Mouse (Mus musculus) neural tube, embryonic 13.5 days (tissue): ENCODE measurements around the gene Gria3. TPM values are rescaled to one million over a fixed set of nuclear protein-coding genes. Genes with fewer than 3 reads are reported as not detected.

Experiments
- ATAC-seq: fragments of 200-750 bp; cut with Nextera tagmentation; 2 replicates; pipeline ENCODE4 v1.8.0; 2017; ENCODE audit warnings: low read depth, mild to moderate bottlenecking, moderate TSS enrichment, moderate library complexity
- H3K27ac ChIP-seq: fragments of 300-500 bp; sonication (generic); replicated peaks from 2 replicates; pipeline ENCODE4 v1.5.1; 2015; ENCODE audit warnings: moderate library complexity, mild to moderate bottlenecking, inconsistent platforms
- H3K27me3 ChIP-seq: fragments of 300-500 bp; sonication (generic); 2 replicates; pipeline ENCODE4 v1.6.1; 2015; ENCODE audit warnings: mild to moderate bottlenecking, inconsistent platforms
- H3K36me3 ChIP-seq: fragments of 300-500 bp; sonication (generic); 2 replicates; pipeline ENCODE4 v1.6.1; 2015; ENCODE audit warnings: mild to moderate bottlenecking, inconsistent platforms
- H3K4me1 ChIP-seq: fragments of 300-500 bp; sonication (generic); replicated peaks from 2 replicates; pipeline ENCODE4 v1.6.1; 2015; ENCODE audit warnings: inconsistent platforms
- H3K4me2 ChIP-seq: fragments of 300-500 bp; sonication (generic); 2 replicates; pipeline ENCODE4 v1.6.1; 2015; ENCODE audit warnings: inconsistent platforms, mild to moderate bottlenecking, moderate library complexity
- H3K4me3 ChIP-seq: fragments of 300-500 bp; sonication (generic); 2 replicates; pipeline ENCODE4 v1.5.1; 2015; ENCODE audit warnings: mild to moderate bottlenecking, inconsistent platforms
- H3K9ac ChIP-seq: fragments of 300-500 bp; sonication (generic); 2 replicates; pipeline ENCODE4 v1.6.1; 2015; ENCODE audit warnings: moderate library complexity, mild to moderate bottlenecking, inconsistent platforms
- H3K9me3 ChIP-seq: fragments of 300-500 bp; sonication (generic); 2 replicates; pipeline ENCODE4 v1.6.1; 2016; ENCODE audit warnings: inconsistent platforms
- WGBS: fragments of 180-500 bp; shearing (Covaris S2); methylation state at CpG from one replicate; pipeline ENCODE4 v1.1.7; 2015; 5-methylcytosine and 5-hydroxymethylcytosine counted together
- polyA plus RNA-seq: library from polyadenylated mRNA; unstranded; fragments of >200 nt; fragmentation: Nextera tagmentation; extraction: Ambion mirVana; gene quantifications from 2 replicates; pipeline ENCODE4 v1.2.1, GENCODE M21; 2015

Gria3 gene
- polyA plus RNA-seq, 1 experiment from 2014 or later: 9.0 TPM

DNA sequence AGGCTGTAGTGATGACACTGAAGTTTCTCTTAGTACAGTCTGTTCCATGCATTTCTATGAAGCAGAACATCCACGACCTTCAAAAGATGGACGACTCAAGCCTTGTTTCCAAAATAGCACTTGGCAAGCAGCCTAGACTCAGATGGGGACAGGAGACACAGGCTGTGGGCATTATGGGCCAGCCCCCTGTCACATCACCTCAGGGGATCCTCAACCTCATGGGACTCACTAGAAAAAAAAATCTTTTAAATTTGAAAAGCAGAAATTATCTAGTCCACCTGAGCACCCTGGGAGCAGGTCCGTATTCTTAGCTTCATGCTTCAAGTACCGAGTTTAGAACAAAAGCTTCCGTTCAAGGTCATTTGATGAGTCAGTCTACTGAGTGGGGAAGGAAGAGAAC lies 38.2 kb downstream of the Gria3 start:
- Histone ChIP-seq H3K4me2 (no peak overlapping the region), H3K36me3 (no peaks in the 10 kb centered on the region), H3K9me3 (no peaks in the 10 kb centered on the region), H3K4me1 (no peaks in the 10 kb centered on the region), H3K9ac (no peak overlapping the region), H3K4me3 (no peak overlapping the region), H3K27me3 (no peaks in the 10 kb centered on the region), H3K27ac (no peak overlapping the region)
- 83% methylated on average over 5 of the region's 5 CpGs for WGBS
- ATAC-seq: no peak

DNA sequence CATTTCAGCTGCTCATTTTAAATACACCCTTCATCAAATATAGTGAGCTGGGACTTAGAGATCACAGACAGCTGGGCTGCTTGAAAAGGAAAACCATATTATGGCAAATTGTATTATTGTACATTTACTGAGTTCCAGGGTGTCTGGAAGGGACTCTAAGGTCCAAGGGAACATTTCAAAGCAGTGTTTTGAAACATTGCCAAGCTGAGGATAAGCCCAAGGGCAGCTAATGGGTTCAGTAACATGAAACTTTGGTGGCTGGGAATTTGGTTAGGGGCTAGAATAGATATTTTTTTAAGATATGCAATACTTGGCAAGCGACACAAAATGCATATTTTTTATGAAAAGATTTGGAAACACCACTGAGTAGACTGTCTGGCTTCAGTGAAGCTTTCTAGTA lies 48.2 kb downstream of the Gria3 start:
- H3K27ac ChIP-seq: no peak overlapping the region
- H3K4me1 ChIP-seq: no peaks in the 10 kb centered on the region
- no peaks in the 10 kb centered on the region for H3K9me3 ChIP-seq
- H3K27me3 ChIP-seq: no peaks in the 10 kb centered on the region
- ATAC-seq: no peak
- 83% methylated on average over 1 of the region's 1 CpGs for WGBS
- no peak overlapping the region for H3K4me3 ChIP-seq
- H3K36me3 ChIP-seq: no peaks in the 10 kb centered on the region
- H3K4me2 ChIP-seq: no peak overlapping the region
- no peak overlapping the region for H3K9ac ChIP-seq

DNA sequence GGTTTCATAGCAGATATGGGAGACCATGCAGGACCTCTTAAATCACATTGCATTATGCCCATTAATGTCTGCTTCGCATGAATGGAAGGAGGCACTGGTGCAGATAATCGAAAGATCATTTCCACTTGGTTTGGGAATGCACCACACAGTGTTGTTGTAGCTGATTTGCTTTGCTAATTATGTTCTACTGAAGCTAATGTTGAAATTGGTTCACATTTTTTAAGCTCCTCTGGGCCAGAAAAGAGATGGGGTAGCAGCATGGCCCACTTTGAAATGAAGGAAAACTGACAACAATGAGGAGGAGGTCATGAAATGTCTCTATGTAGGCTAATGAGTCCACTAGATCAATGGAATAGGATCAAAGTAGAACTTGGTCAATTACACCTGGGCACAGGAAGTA lies 76.8 kb downstream of the Gria3 start:
- Histone ChIP-seq H3K27ac (no peak overlapping the region), H3K9ac (no peak overlapping the region), H3K4me2 (no peak overlapping the region), H3K4me3 (no peak overlapping the region), H3K4me1 (no peaks in the 10 kb centered on the region), H3K36me3 (no peaks in the 10 kb centered on the region), H3K27me3 (no peaks in the 10 kb centered on the region), H3K9me3 (no peaks in the 10 kb centered on the region)
- 65% methylated on average over 2 of the region's 2 CpGs for WGBS
- no peak for ATAC-seq

DNA sequence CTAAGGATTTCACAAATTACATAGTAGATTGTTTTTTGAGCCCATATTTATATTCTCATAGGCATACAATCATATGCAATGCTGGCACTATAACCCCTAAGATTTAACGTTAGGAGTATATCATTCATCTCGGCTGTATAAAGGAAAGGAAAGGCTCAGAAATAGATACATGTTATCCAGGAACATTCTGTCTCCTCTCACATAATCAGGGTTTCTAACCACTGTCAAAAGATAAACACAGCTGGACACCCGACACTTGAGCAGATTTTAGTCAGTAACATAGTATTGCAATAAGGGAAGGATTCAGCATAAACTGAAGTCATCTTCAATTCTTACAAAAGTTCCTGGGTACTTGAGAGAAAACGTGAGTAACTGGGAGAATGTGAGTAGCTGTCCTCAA lies 95.9 kb downstream of the Gria3 start:
- ATAC-seq: no peak
- no peaks in the 10 kb centered on the region for H3K36me3 ChIP-seq
- H3K9me3 ChIP-seq: no peaks in the 10 kb centered on the region
- no peak overlapping the region for H3K9ac ChIP-seq
- H3K27me3 ChIP-seq: no peaks in the 10 kb centered on the region
- no peaks in the 10 kb centered on the region for H3K4me1 ChIP-seq
- H3K4me2 ChIP-seq: no peak overlapping the region
- no peak overlapping the region for H3K27ac ChIP-seq
- H3K4me3 ChIP-seq: no peak overlapping the region
- WGBS: 88% methylated on average over 4 of the region's 4 CpGs

DNA sequence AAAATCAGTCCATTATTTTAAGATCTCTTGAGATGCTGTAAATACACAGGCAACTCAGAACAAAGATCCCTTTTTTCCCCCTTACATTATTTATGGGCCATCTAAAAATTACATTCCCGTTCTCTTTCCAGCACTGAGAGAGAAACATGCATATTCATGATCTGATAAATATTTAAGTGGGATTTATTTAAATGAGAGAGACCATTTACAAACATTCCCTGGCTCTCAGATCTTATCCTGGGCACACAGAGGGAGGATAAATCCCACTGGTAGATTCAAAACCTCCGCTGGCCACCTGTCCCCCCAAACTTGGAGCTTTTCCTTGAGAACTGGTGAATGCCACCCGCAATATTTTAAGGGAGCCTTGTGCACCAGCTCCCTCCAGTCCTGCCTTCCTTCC lies 104.7 kb downstream of the Gria3 start:
- 42% methylated on average over 3 of the region's 3 CpGs for WGBS
- no peak overlapping the region for H3K4me3 ChIP-seq
- H3K4me1 ChIP-seq: peaks cover 6% of the 10 kb centered on the region; the same call in 1 of the 2 replicates
- ATAC-seq: no peak; the same call in 1 of the 2 replicates
- no peaks in the 10 kb centered on the region for H3K27me3 ChIP-seq
- H3K9ac ChIP-seq: no peak overlapping the region
- H3K36me3 ChIP-seq: no peaks in the 10 kb centered on the region
- no peak overlapping the region for H3K27ac ChIP-seq
- H3K4me2 ChIP-seq: no peak overlapping the region
- no peaks in the 10 kb centered on the region for H3K9me3 ChIP-seq

DNA sequence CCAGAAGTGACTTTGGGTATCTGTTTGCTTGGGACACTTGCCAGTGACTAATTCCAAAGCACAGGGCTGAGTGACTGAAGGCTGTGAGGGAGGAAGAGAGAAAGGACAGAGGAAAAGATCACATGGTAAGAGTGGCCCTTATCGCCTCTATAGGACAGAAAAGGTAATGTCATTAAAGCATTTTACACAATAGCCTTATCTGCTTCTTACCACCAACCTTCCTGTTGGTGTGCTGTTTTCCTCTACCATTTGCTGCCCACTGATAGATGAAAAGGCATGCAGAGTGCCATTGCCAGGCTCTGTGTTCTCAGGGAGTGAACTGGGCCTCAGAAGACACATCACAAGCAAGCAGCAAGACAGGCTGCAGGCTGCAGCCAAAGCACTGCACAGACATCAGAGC lies 107.3 kb downstream of the Gria3 start:
- Histone ChIP-seq H3K27me3 (no peaks in the 10 kb centered on the region), H3K4me3 (no peak overlapping the region)
- WGBS: 79% methylated on average over 1 of the region's 1 CpGs

DNA sequence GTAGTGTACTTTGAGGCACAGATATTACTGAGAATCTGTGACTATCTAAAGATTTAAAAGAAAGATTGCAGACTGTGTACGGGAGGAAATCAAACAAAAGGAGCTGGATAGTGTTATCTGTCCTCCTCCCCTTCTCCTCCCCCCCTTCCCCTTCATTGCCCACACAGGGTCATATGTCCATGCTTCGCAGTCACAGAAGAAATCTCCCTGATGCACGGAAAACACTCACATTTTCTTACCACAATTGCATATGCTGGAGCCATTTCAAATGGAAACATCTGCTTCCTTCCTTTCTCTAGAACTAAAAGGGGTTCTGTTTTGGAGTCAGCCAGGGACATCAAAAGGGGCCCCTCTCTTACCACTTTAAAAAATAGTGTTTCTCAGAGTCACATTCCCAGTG lies 114.3 kb downstream of the Gria3 start:
- Histone ChIP-seq H3K36me3 (no peaks in the 10 kb centered on the region), H3K9ac (no peak overlapping the region), H3K27ac (no peak overlapping the region), H3K27me3 (no peaks in the 10 kb centered on the region), H3K4me2 (no peak overlapping the region), H3K4me3 (no peak overlapping the region), H3K9me3 (no peaks in the 10 kb centered on the region), H3K4me1 (no peaks in the 10 kb centered on the region)
- WGBS: 70% methylated on average over 3 of the region's 3 CpGs
- ATAC-seq: no peak

More for the DNA sequence above, 107.3 kb downstream of the Gria3 start:
- ATAC-seq: no peak
- H3K9me3 ChIP-seq: no peaks in the 10 kb centered on the region
- H3K9ac ChIP-seq: no peak overlapping the region
- H3K4me1 ChIP-seq: peaks cover 6% of the 10 kb centered on the region; the same call in 1 of the 2 replicates
- no peaks in the 10 kb centered on the region for H3K36me3 ChIP-seq
- H3K27ac ChIP-seq: no peak overlapping the region
- H3K4me2 ChIP-seq: no peak overlapping the region

DNA sequence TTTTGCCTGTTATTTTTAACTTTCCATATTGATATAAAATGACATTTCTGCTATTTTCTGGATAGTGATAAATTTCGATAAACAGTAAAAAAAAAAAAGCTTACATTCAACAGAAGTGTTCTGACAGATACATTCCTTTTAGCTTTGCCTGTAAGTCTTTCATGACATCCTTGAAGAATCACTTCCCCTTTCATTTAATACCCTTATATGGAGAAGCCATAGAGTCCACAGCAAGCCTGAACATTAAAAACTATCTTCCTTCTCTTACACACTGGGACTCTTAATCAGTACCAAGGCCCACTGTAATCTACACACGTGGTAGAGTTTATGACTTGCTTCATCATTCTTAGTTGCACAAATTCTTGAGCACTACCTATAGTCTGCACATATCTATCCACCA lies 131.9 kb downstream of the Gria3 start:
- no peak overlapping the region for H3K27ac ChIP-seq
- ATAC-seq: no peak
- H3K9me3 ChIP-seq: no peaks in the 10 kb centered on the region
- H3K4me3 ChIP-seq: no peak overlapping the region
- H3K4me2 ChIP-seq: no peak overlapping the region
- no peaks in the 10 kb centered on the region for H3K4me1 ChIP-seq
- H3K27me3 ChIP-seq: no peaks in the 10 kb centered on the region
- no peak overlapping the region for H3K9ac ChIP-seq
- no peaks in the 10 kb centered on the region for H3K36me3 ChIP-seq
- WGBS: 76% methylated on average over 2 of the region's 2 CpGs

DNA sequence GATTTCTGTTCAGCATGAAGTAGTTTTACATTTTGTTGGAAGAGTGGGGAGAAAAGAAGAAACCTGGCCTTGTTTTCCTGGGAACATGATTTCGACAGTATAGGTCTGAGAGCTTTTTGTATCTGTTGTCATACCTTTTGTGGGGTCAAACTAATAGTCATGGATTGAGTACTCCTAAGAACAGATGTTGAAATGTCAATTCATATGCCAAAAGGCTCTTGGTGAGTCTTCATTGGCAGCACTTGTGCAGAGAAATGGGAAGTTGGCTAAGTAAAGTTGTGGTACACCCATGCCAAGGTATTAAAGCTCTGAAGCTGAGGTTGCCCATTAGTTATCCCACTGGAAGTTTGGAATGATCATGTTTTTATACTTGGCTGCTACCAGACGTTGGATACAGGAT lies 135.2 kb downstream of the Gria3 start:
- Histone ChIP-seq H3K27ac (no peak overlapping the region), H3K4me1 (no peaks in the 10 kb centered on the region), H3K9me3 (no peaks in the 10 kb centered on the region), H3K4me3 (no peak overlapping the region), H3K4me2 (no peak overlapping the region), H3K9ac (no peak overlapping the region), H3K36me3 (no peaks in the 10 kb centered on the region), H3K27me3 (no peaks in the 10 kb centered on the region)
- ATAC-seq: no peak
- 82% methylated on average over 2 of the region's 2 CpGs for WGBS

DNA sequence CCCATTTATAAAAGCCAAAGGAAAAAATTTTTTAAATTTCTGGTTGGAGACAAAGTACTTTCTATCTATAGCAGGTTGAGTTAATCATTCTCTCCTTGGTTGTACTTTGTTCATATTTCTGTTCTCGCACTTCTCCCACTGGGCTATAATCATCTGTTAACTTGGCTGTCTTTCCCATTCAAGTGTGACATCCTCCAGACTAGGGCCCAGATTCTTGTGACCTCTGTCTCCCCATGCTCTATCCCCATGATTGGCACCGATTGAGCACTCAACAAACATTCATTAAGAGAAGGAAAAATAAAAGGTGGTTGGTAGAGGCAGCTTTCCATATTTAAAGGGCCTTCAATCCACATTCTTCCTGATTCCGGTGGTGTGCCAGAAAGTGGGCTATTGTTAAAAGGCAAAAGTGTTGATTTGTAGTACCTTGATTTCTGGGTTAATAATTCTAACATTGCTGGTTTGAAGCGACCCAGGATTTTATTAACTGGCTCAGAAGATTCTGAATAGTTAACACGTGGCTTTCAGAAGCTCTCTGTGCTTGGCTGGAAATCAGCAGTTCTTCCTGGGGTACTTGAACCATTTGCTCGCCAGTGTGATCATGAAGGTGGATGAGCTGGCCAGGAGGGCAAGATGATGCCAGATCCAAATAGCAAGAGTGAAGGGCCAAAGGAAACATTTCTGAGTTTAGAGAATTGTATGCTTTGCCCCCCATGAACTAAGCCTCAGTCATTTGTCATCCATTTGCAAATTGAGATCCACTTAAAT lies 161.8 kb downstream of the Gria3 start:
- no peak for ATAC-seq

DNA sequence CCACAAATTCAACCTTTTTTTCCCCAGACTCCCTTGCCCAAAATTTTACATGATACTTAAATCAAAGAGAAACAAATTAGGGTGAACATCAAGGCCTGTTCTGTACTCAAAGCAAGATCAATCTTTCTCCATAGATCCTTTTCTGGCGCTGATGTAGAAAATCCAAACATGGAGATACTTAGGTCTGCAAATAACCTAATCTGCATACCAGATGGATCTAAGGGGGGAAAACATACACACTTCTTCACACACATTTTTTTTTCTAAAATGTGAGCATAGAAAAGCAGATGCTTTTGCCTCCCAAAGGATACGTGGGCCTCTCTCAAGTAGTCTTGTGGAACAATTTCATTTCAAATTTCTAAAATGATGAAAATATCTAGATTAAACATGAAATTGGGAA lies 164.2 kb downstream of the Gria3 start:
- WGBS: 88% methylated on average over 2 of the region's 2 CpGs
- no peaks in the 10 kb centered on the region for H3K27me3 ChIP-seq
- H3K4me3 ChIP-seq: no peak overlapping the region
- no peak overlapping the region for H3K27ac ChIP-seq
- H3K4me2 ChIP-seq: no peak overlapping the region
- H3K9me3 ChIP-seq: no peaks in the 10 kb centered on the region
- no peak for ATAC-seq
- no peak overlapping the region for H3K9ac ChIP-seq
- no peaks in the 10 kb centered on the region for H3K36me3 ChIP-seq
- H3K4me1 ChIP-seq: no peaks in the 10 kb centered on the region

More for the DNA sequence above, 161.8 kb downstream of the Gria3 start:
- H3K4me3 ChIP-seq: no peak overlapping the region
- no peaks in the 10 kb centered on the region for H3K9me3 ChIP-seq
- no peak overlapping the region for H3K27ac ChIP-seq
- H3K9ac ChIP-seq: no peak overlapping the region
- 74% methylated on average over 6 of the region's 6 CpGs for WGBS
- H3K4me2 ChIP-seq: no peak overlapping the region
- no peaks in the 10 kb centered on the region for H3K4me1 ChIP-seq
- H3K36me3 ChIP-seq: no peaks in the 10 kb centered on the region
- H3K27me3 ChIP-seq: no peaks in the 10 kb centered on the region

DNA sequence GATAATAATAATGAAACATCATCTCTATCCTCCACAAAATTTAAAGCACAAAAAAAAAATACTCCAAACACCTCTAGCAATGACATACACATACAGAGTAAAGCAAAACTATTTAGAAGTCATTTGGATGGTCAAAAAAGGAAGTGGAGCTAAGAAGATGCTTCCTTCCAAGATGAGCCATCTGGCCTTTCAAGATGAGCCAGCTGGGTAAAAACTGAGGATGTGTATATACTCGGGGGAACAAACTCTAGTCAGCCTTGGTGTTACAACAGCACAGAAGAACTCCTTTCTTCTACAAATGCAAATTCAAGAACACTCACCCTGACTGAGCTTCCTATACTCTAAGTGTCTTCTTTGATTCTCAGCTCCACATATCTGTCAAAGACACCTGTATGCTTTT lies 172.4 kb downstream of the Gria3 start:
- Histone ChIP-seq H3K4me1 (no peaks in the 10 kb centered on the region), H3K27me3 (no peaks in the 10 kb centered on the region), H3K9ac (no peak overlapping the region), H3K9me3 (no peaks in the 10 kb centered on the region), H3K36me3 (no peaks in the 10 kb centered on the region), H3K4me3 (no peak overlapping the region), H3K27ac (no peak overlapping the region), H3K4me2 (no peak overlapping the region)
- no peak for ATAC-seq
- WGBS: 85% methylated on average over 1 of the region's 1 CpGs

DNA sequence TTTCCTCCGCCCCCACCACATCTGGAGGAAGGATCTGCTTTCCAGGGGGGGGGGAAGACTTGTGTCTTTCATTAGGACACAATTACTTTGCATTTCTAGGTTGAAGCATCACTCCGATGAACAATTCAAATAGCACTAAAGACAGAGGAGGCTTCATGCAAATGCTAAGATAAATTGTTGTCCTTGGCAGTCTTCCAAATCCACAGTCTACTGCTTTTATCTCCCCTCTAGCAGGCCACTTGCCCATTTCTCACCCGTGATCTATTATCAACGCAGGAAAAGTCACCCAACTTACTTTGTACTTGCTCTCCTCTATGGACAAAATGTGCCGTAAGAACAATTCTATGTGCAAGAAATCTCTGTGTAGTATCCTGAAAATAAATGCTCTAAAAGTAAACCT lies 178.1 kb downstream of the Gria3 start:
- H3K4me1 ChIP-seq: no peaks in the 10 kb centered on the region
- no peaks in the 10 kb centered on the region for H3K36me3 ChIP-seq
- no peaks in the 10 kb centered on the region for H3K9me3 ChIP-seq
- no peak overlapping the region for H3K4me3 ChIP-seq
- H3K9ac ChIP-seq: no peak overlapping the region
- no peak overlapping the region for H3K4me2 ChIP-seq
- H3K27me3 ChIP-seq: no peaks in the 10 kb centered on the region
- ATAC-seq: no peak
- no peak overlapping the region for H3K27ac ChIP-seq
- WGBS: 48% methylated on average over 5 of the region's 5 CpGs
